Mouse (Mus musculus): ENCODE data around the gene Def8. TPM values are rescaled to one million over a fixed set of nuclear protein-coding genes. Genes with fewer than 3 reads are reported as not detected.
A peak's percentile ranks its signal among the peaks of the same experiment; 100 is the strongest.
"Not testable (repeated sequence)": the region's sequence is repeated elsewhere in the genome, so short reads cannot be mapped to it uniquely, and the experiment has no call there.

Gene Def8
- polyA plus RNA-seq, 1 experiment from 2014 or later: 20.6 TPM

- no peaks in the 10 kb centered on the region for H3K4me1 ChIP-seq (replicated peaks; ENCODE audit: control insufficient read depth, insufficient read depth)
- WGBS: 74% methylated on average over 6 of the region's 6 CpGs
- no peaks in the 10 kb centered on the region for H3K27me3 ChIP-seq (ENCODE audit: control insufficient read depth, insufficient read depth, low read length)
- no peak for ATAC-seq (ENCODE audit: low FRiP score, low TSS enrichment)
- no peak overlapping the region for H3K9ac ChIP-seq (ENCODE audit: low read length)
- H3K36me3 ChIP-seq (ENCODE audit: control insufficient read depth, insufficient read depth, low read length): no peaks in the 10 kb centered on the region
- H3K9me3 ChIP-seq (ENCODE audit: control insufficient read depth, low read length): no peaks in the 10 kb centered on the region
- TF ChIP-seq EP300 (optimal IDR thresholded peaks at IDR 0.05) (no peak), CTCF (IDR thresholded peaks at IDR 0.05; ENCODE audit: low read depth) (no peak)
- no peak overlapping the region for H3K4me3 ChIP-seq (ENCODE audit: low read depth, low read length)
- H3K4me2 ChIP-seq (replicated peaks; ENCODE audit: low read depth): no peak overlapping the region
- peak overlapping the region; percentile 53; the same call in 1 of the 2 replicates for H3K27ac ChIP-seq (replicated peaks)
- DNase-seq (ENCODE audit: low spot score): no peak
These were observed 23.5 kb downstream of the Def8 start for GRCm38 (mm10) chr8:123446799-123447198.

DNA sequence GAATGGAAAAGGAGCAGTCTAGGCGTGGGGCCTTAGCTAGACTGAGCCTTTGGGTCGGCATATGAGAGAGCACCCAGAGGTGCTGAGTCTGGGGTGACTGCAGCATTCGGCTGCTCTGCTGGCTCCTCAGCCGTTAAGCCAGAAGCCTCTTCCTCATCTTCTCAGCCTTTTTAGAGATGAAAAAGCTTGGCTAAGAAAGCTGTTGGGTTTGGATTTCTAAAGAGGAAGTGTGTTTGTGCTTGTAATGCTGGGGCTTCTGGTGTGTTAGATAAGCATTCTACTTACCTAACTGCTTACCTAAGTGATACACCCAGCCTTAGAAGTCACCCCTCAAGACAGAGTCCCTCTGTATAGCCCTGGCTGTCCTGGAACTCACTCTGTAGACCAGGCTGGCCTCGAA lies 27.5 kb downstream of the Def8 start:
- Histone ChIP-seq H3K9me3 (ENCODE audit: control insufficient read depth, low read length) (no peaks in the 10 kb centered on the region), H3K4me3 (ENCODE audit: low read depth, low read length) (no peak overlapping the region), H3K4me1 (replicated peaks; ENCODE audit: control insufficient read depth, insufficient read depth) (no peaks in the 10 kb centered on the region), H3K27me3 (ENCODE audit: control insufficient read depth, insufficient read depth, low read length) (no peaks in the 10 kb centered on the region), H3K27ac (replicated peaks) (no peak overlapping the region), H3K9ac (ENCODE audit: low read length) (no peak overlapping the region), H3K36me3 (ENCODE audit: control insufficient read depth, insufficient read depth, low read length) (peaks cover 10% of the 10 kb centered on the region; the same call in 1 of the 2 replicates), H3K4me2 (replicated peaks; ENCODE audit: low read depth) (no peak overlapping the region)
- DNase-seq (ENCODE audit: low spot score) (no peak), ATAC-seq (ENCODE audit: low FRiP score, low TSS enrichment) (no peak)
- WGBS: 88% methylated on average over 5 of the region's 5 CpGs
- no peak for TF ChIP-seq CTCF (IDR thresholded peaks at IDR 0.05; ENCODE audit: low read depth)
- no peak for TF ChIP-seq EP300 (optimal IDR thresholded peaks at IDR 0.05)

DNA sequence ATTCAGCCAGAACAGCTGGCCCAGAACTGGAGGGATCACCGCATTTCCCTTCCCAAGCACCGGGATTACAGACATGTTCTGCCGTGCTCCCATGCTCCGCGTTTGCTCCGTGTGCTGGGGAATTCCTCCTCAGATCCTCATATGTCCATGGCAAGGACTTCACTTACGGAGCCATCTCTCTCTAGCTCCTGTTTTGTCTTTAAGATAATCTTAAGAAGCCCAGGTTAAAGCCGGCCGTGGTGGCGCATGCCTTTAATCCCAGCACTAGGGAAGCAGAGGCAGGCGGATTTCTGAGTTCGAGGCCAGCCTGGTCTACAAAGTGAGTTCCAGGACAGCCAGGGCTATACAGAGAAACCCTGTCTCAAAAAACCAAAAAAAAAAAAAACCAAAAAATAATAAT lies 28.4 kb downstream of the Def8 start:
- H3K36me3 ChIP-seq (ENCODE audit: control insufficient read depth, insufficient read depth, low read length); H3K4me1 ChIP-seq (replicated peaks; ENCODE audit: control insufficient read depth, insufficient read depth); H3K9me3 ChIP-seq (ENCODE audit: control insufficient read depth, low read length); H3K4me2 ChIP-seq (replicated peaks; ENCODE audit: low read depth); ATAC-seq (ENCODE audit: low FRiP score, low TSS enrichment); DNase-seq (ENCODE audit: low spot score); H3K27me3 ChIP-seq (ENCODE audit: control insufficient read depth, insufficient read depth, low read length); H3K9ac ChIP-seq (ENCODE audit: low read length); H3K4me3 ChIP-seq (ENCODE audit: low read depth, low read length); H3K27ac ChIP-seq (replicated peaks): not testable (repeated sequence)
- 96% methylated on average over 12 of the region's 12 CpGs for WGBS

- peaks cover 10% of the 10 kb centered on the region; the same call in 1 of the 2 replicates for H3K36me3 ChIP-seq (ENCODE audit: control insufficient read depth, insufficient read depth, low read length)
- no peaks in the 10 kb centered on the region for H3K27me3 ChIP-seq (ENCODE audit: control insufficient read depth, insufficient read depth, low read length)
- H3K9ac ChIP-seq (ENCODE audit: low read length): no peak overlapping the region
- no peaks in the 10 kb centered on the region for H3K9me3 ChIP-seq (ENCODE audit: control insufficient read depth, low read length)
- H3K27ac ChIP-seq (replicated peaks): no peak overlapping the region
- WGBS: 77% methylated on average over 4 of the region's 4 CpGs
- H3K4me2 ChIP-seq (replicated peaks; ENCODE audit: low read depth): no peak overlapping the region
- no peak overlapping the region for H3K4me3 ChIP-seq (ENCODE audit: low read depth, low read length)
- DNase-seq (ENCODE audit: low spot score) (no peak), ATAC-seq (ENCODE audit: low FRiP score, low TSS enrichment) (no peak)
- TF ChIP-seq EP300 (optimal IDR thresholded peaks at IDR 0.05) (no peak), CTCF (IDR thresholded peaks at IDR 0.05; ENCODE audit: low read depth) (no peak)
- H3K4me1 ChIP-seq (replicated peaks; ENCODE audit: control insufficient read depth, insufficient read depth): no peaks in the 10 kb centered on the region
These were observed 28.8 kb downstream of the Def8 start for GRCm38 (mm10) chr8:123452149-123452548.

DNA sequence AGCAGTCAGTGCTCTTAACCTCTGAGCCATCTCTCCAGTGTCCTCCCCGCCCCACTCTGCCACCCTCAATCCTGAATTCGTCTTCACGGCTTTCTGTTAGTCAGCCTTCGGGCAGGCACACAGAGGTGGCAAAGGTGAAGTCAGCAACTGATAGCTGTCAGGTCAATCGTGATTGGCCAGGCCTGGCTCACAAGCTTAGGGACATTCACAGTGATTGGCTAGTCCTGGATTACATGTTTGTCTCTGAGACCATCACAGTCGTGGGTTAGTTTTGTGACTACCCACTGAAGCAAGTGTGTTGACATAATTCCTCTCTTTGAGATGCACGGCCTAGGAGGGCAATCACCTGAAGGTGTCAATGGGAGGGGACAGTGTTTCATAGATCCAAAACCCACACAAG lies 30.0 kb downstream of the Def8 start:
- peaks cover 14% of the 10 kb centered on the region for H3K36me3 ChIP-seq (ENCODE audit: control insufficient read depth, insufficient read depth, low read length)
- WGBS: 74% methylated on average over 7 of the region's 7 CpGs

GRCm38 (mm10) chr8:123453951-123454350 lies 30.6 kb downstream of the Def8 start:
- ATAC-seq (ENCODE audit: low FRiP score, low TSS enrichment) (no peak), DNase-seq (ENCODE audit: low spot score) (no peak)
- Histone ChIP-seq H3K4me2 (replicated peaks; ENCODE audit: low read depth) (no peak overlapping the region), H3K9ac (ENCODE audit: low read length) (no peak overlapping the region), H3K36me3 (ENCODE audit: control insufficient read depth, insufficient read depth, low read length) (peaks cover 17% of the 10 kb centered on the region), H3K27me3 (ENCODE audit: control insufficient read depth, insufficient read depth, low read length) (no peaks in the 10 kb centered on the region), H3K4me3 (ENCODE audit: low read depth, low read length) (no peak overlapping the region), H3K9me3 (ENCODE audit: control insufficient read depth, low read length) (no peaks in the 10 kb centered on the region), H3K4me1 (replicated peaks; ENCODE audit: control insufficient read depth, insufficient read depth) (no peaks in the 10 kb centered on the region), H3K27ac (replicated peaks) (no peak overlapping the region)
- TF ChIP-seq EP300 (optimal IDR thresholded peaks at IDR 0.05) (no peak), CTCF (IDR thresholded peaks at IDR 0.05; ENCODE audit: low read depth) (no peak)
- 76% methylated on average over 5 of the region's 5 CpGs for WGBS

More for the DNA sequence above, 30.0 kb downstream of the Def8 start:
- H3K9ac ChIP-seq (ENCODE audit: low read length): no peak overlapping the region
- TF ChIP-seq CTCF (IDR thresholded peaks at IDR 0.05; ENCODE audit: low read depth): no peak
- no peak overlapping the region for H3K27ac ChIP-seq (replicated peaks)
- no peaks in the 10 kb centered on the region for H3K27me3 ChIP-seq (ENCODE audit: control insufficient read depth, insufficient read depth, low read length)
- H3K4me2 ChIP-seq (replicated peaks; ENCODE audit: low read depth): no peak overlapping the region
- no peak for ATAC-seq (ENCODE audit: low FRiP score, low TSS enrichment)
- no peak for DNase-seq (ENCODE audit: low spot score)
- no peaks in the 10 kb centered on the region for H3K9me3 ChIP-seq (ENCODE audit: control insufficient read depth, low read length)
- H3K4me3 ChIP-seq (ENCODE audit: low read depth, low read length): no peak overlapping the region
- H3K4me1 ChIP-seq (replicated peaks; ENCODE audit: control insufficient read depth, insufficient read depth): no peaks in the 10 kb centered on the region

All from stomach, postnatal 0 days (tissue).